Mouse (Mus musculus): Measurements from ENCODE around the gene Rybp. TPM values are rescaled to one million over a fixed set of nuclear protein-coding genes. Genes with fewer than 3 reads are reported as not detected.

The Rybp gene
- total RNA-seq, 2 experiments from 2014 or later = 16.7 to 17.6 TPM

- DNase-seq = no peak
- intact Hi-C loops (cut with DNase I) = loop anchor here (5.0 to 10.0 kb wide), 4 partner anchors 127 to 484 kb away; no protein-coding TSS in a partner anchor
These were observed 1.8 kb upstream of the Rybp start for GRCm38 (mm10) chr6:100289058-100289457.

DNA sequence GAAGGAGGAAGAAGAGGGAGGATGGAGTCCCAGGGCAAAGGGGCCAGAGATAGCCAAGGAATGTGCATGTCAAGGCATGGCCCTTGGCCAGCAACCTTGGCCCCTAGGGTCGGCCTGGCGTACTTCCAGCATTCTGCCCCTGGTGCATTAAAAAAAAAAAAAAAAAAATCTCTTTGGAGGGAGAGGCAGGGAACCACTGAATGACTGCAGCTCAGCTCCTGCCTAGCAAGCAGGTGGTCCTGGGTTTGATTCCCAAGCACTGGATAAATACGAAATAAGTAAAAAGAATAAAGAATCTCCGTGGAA lies 1.4 kb upstream of the Rybp start:
- intact Hi-C loops (cut with DNase I) = loop anchor here (5.0 to 10.0 kb wide), 4 partner anchors 126 to 484 kb away; no protein-coding TSS in a partner anchor
- peak in 1 of 2 experiments; percentile 13 for DNase-seq

GRCm38 (mm10) chr6:100288016-100288729 lies 888 bp upstream of the Rybp start:
- intact Hi-C loops (cut with DNase I) = loop anchor here (5.0 to 10.0 kb wide), 4 partner anchors 126 to 483 kb away; no protein-coding TSS in a partner anchor
- peak; percentile 9 to 26 for DNase-seq

GRCm38 (mm10) chr6:100286573-100287333 lies 532 bp downstream of the Rybp start:
- peak; percentile 72 to 83 for DNase-seq
- intact Hi-C loops (cut with DNase I) = loop anchor here (5.0 to 10.0 kb wide), 4 partner anchors 124 to 482 kb away; no protein-coding TSS in a partner anchor

GRCm38 (mm10) chr6:100285985-100286572 lies 1.2 kb downstream of the Rybp start:
- intact Hi-C loops (cut with DNase I) = loop anchor here (5.0 to 10.0 kb wide), 4 partner anchors 124 to 481 kb away; no protein-coding TSS in a partner anchor
- no peak for DNase-seq

- DNase-seq = no peak
- intact Hi-C loops (cut with DNase I) = no loop called here
These were observed 8.4 kb downstream of the Rybp start for GRCm38 (mm10) chr6:100278841-100279240.

GRCm38 (mm10) chr6:100276344-100276743 lies 10.9 kb downstream of the Rybp start:
- intact Hi-C loops (cut with DNase I) = no loop called here
- DNase-seq = no peak

DNA sequence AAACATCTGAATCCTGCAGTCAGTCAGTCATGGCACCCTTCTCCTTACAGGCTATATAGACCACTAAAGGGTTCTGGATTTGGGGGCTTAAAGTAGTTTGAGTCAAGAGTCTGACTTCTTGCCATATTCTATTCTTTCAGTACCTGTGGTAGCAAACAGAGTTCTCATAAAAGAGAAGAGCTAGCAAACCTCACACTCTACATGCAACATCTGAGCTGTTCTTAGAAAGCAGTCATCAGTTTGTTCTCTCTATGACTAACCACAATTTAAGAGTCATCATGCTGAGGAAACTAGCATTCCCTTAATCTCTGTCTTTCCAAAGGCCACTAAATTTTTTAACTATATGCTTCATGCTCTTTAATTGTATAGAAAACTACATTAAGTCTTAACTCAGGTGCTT lies 11.6 kb downstream of the Rybp start:
- intact Hi-C loops (cut with DNase I) = no loop called here
- DNase-seq = no peak

- DNase-seq = no peak
- intact Hi-C loops (cut with DNase I) = no loop called here
These were observed 13.7 kb downstream of the Rybp start for GRCm38 (mm10) chr6:100273556-100273955.

GRCm38 (mm10) chr6:100271992-100272391 lies 15.3 kb downstream of the Rybp start:
- DNase-seq = no peak
- intact Hi-C loops (cut with DNase I) = no loop called here

DNA sequence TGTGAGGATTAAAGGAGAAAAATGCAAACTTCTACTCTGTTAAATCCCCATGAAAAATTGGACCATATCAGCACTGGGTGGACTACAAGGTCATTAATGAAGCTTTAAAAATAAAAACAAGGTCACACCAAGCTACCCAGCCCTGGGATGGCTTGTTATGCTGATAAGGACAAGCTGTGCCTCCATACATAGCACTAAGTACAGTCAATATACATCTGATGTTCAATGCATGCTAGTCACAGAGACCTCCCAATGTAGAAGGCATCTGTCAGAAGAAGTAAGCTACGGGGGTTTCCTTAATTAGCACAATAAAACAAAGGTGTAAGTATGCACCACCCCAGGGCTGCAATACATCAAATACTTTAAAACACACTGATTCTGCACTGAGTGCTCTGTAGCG lies 16.5 kb downstream of the Rybp start:
- no peak for DNase-seq
- intact Hi-C loops (cut with DNase I) = no loop called here

GRCm38 (mm10) chr6:100259607-100260006 lies 27.7 kb downstream of the Rybp start:
- intact Hi-C loops (cut with DNase I) = no loop called here
- no peak for DNase-seq

DNA sequence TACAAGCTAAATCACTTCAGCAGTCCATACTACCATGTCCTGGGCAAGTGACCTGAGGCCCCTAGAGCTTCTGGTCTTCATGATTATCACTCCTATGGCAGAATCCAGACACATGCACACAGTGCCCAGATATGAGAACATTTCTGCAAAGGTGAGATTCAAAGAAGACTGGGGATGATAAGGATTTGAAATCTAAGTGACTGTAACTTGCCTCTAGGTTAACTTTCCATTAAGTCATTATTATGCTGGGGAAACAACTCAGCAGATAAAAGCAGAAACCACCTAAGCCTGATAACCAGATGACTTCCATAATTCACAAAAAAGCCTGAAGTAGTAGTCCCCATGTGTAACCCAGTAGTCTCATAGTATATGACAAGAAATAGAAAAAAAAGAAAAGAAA lies 29.0 kb downstream of the Rybp start:
- no peak for DNase-seq
- intact Hi-C loops (cut with DNase I) = no loop called here

DNA sequence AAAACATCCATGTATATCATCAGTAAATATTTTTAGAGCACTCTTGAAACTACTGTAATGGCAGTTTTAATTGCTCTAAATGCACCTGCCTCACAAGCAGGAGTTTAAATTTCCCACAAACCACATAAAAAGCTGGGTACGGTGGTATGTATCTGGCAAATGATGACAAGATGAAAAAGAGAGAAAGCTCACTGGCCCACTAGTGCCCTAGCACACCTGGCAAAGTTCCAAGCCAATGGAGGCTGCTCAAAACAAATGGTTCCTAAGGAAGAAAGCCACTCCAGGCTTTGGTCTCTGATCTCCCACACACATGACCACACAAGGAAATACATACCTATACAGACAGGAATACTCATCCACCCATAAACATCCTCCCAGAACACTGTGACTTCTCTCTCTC lies 31.9 kb downstream of the Rybp start:
- intact Hi-C loops (cut with DNase I) = no loop called here
- DNase-seq = no peak

DNA sequence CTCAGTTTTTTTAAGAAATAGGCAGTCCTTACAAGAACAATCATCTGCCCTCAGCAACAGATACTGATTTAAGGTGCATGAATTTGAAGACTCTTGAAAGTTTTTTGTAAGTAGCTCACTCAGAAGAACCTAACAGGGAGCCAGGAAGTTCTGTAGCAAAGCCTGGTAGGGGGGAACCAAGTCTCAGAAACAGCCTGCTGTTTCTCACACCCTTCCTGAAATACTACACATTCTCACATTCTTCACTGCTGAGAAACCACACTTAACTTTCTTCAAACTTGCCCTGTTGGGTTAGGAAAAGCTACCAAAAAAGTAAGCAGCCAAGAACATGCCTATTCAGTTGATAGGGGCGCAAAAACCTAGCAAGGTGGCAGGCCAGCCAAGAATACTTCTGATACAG lies 32.6 kb downstream of the Rybp start:
- intact Hi-C loops (cut with DNase I) = no loop called here

DNA sequence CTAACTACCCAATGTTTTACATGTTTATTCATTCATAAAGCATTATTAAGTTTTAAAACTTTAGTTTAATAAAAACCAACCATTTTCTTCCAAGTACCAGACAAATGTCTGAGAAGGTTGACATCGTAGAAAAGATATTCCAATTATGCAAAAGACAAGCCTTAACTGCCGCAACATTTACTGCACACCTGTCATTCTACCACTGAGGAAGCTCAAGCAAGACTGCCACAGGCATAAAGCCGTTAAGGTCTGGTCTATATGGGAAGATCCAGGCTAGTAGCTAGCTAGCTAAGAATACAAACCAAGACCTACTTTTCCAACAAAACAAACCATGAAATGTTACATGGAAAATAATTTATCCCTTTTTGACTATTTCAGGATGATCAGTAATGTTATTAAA lies 42.8 kb downstream of the Rybp start:
- intact Hi-C loops (cut with DNase I) = no loop called here
- no peak for DNase-seq

More for the DNA sequence above, 32.6 kb downstream of the Rybp start:
- DNase-seq = no peak

GRCm38 (mm10) chr6:100235036-100235435 lies 52.2 kb downstream of the Rybp start:
- intact Hi-C loops (cut with DNase I) = no loop called here
- no peak for DNase-seq

DNA sequence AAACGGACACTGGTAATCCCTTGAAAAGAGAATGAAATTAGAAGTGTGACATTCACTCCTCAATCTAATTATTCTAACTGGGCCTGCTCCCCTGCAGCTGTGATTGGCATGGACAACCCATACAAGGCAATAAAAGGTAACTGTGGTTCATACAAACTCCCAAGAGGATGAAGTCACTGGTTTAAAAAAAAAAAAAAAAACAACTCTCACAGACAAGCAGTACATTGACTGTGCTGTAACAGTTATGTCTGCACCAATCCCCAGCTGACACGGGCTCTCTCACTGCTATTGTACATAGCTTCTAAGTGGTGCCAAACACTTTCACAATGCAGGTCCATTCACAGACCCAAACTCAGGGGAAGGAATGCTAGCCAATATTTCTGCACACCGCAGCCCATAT lies 53.8 kb downstream of the Rybp start:
- DNase-seq = no peak
- intact Hi-C loops (cut with DNase I) = no loop called here

DNA sequence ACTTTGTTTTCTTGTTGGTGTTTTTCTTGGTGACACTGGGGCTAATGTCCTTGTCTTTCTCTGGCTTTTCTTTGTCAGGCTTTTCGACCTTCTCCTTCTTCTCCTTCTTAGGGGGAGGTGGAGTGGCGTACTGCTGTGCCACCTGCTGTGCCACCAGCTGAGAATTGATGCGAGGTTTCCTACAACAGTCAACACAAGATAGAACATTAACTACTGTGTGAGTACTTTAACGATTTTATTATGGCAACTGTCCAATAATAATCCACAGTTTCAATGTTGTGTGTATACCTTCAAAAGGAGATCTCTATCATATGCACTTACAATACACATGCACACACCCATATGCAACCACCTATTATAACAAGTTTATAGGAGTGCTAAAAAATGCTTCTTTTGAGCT lies 54.2 kb downstream of the Rybp start:
- intact Hi-C loops (cut with DNase I) = no loop called here
- DNase-seq = no peak

DNA sequence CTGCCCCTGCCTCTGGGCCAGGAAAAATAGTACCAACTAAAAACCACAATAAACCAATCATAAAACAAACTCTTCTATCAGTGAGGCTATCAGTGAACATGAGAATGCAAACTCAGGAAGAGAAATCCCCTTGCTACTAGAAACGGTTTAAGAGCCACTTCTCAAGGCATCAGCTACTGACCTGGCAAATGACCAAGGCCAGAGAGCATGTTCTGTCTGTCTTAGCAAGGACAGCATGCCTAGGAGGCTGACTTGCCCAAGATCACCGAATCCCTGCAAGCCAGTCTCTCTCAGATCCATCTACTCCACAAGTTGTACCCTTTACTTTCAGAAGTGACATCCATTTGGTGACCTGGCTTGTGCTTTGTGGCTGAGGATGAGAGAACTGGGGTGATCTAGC lies 61.1 kb downstream of the Rybp start:
- no peak for DNase-seq
- intact Hi-C loops (cut with DNase I) = no loop called here

GRCm38 (mm10) chr6:100223932-100224331 lies 63.4 kb downstream of the Rybp start:
- DNase-seq = no peak
- intact Hi-C loops (cut with DNase I) = no loop called here

Measured in heart, postnatal 14 days (tissue).